Comparison of ENCODE assay signal across 11 mouse cellular contexts in the genomic region with DNA sequence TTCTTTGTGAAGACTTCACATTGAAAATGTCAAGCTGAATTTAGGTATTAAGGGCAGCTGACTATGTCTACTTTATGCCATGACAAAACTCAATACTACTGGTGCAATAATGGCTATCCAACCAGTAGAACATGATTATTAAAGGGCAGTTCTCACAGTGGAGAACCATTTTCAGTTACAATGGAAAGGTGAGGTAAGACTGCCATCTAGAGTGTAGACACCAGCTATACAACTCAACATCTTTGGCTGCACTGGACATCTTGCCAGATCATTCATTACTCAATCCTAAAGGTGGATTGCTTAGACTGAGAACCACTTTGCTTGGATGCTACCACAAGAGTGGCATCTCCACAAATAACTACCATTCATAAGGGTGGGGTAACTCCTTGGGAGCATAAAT. TPM values are rescaled to one million over a fixed set of nuclear protein-coding genes. Genes with fewer than 3 reads are reported as not detected.
DNase-seq lines count a peak whose midpoint lies in the region; ATAC-seq and TF ChIP-seq lines count a peak whose summit lies in the region.
"Had no signal": no experiment of that assay in that cellular context is flagged by ENCODE, and none has a peak within 500 bp of the region (broad histone marks: within the 10 kb centered on the region; RNA-seq: fewer than 3 reads in every experiment).

No protein-coding gene starts in this region.

- CTCF ChIA-PET in Patski (lab: Charles Lee), result interaction anchor here (0.6 to 1.8 kb wide), 7 partner anchors 78 to 199 kb away, joined by 3 to 18 read pairs (median 4); no protein-coding TSS in a partner anchor

- H3K27me3 ChIP-seq in Patski, result peaks cover 5% of the 10 kb centered on the region
- peaks cover 67% of the 10 kb centered on the region for H3K27me3 ChIP-seq in forebrain, embryonic 10.5 days (ENCODE audit: poor library complexity, severe bottlenecking)

- POLR2A ChIA-PET in Patski (lab: Charles Lee), result no interaction called here

- H3K4me3 ChIP-seq in layer of hippocampus, adult 2 months, result no peak overlapping the region
- H3K4me3 ChIP-seq in forebrain, embryonic 10.5 days, result no peak overlapping the region
- H3K4me3 ChIP-seq: liver, embryonic 13.5 days had no signal

- no peaks in the 10 kb centered on the region for H3K4me1 ChIP-seq in forebrain, embryonic 10.5 days
- H3K4me1 ChIP-seq: liver, embryonic 13.5 days had no signal

- H3K9me3 ChIP-seq in forebrain, embryonic 10.5 days, result no peaks in the 10 kb centered on the region
- H3K9me3 ChIP-seq: G1E; liver, embryonic 13.5 days had no signal

- H3K27ac ChIP-seq in layer of hippocampus, adult 2 months, result no peak overlapping the region
- no peak overlapping the region for H3K27ac ChIP-seq in forebrain, embryonic 10.5 days
- H3K27ac ChIP-seq: liver, embryonic 13.5 days had no signal

- in situ Hi-C loops in Patski (cut with MboI; ENCODE audit: low pct_unique_long_range_greater_than_20kb), result loop anchor here (5.0 to 25.0 kb wide), 3 partner anchors 117 to 432 kb away; no protein-coding TSS in a partner anchor

- DNase-seq in frontal cortex, postnatal 25 days (ENCODE audit: low spot score in 2 of 2), result no peak
- DNase-seq in layer of hippocampus, adult 2 months (ENCODE audit: low spot score in 2 of 2), result no peak
- no peak for DNase-seq in layer of hippocampus, adult 8-10 months (ENCODE audit: low spot score in 2 of 2)
- no peak for DNase-seq in Patski (ENCODE audit: low read depth, low spot score)
- DNase-seq in lung, postnatal 25 days (ENCODE audit: low spot score), result peak; percentile 34
- no peak for DNase-seq in forebrain, embryonic 10.5 days (ENCODE audit: extremely low spot score, low spot score)
- DNase-seq: liver, embryonic 13.5 days had no signal

- no peaks in the 10 kb centered on the region for H3K36me3 ChIP-seq in forebrain, embryonic 10.5 days (replicated peaks)
- H3K36me3 ChIP-seq: G1E; liver, embryonic 13.5 days had no signal

- ATAC-seq in frontal cortex, adult (ENCODE audit: low TSS enrichment), result 0 out of 2 replicates have a peak, but pooled peaks have one; percentile 62
- no peak for ATAC-seq in Patski
- no peak for ATAC-seq in monocyte, adult 5-6 weeks (replicated peaks; ENCODE audit: insufficient number of reproducible peaks, low FRiP score, low TSS enrichment, poor library complexity, severe bottlenecking)
- ATAC-seq: inflammation-experienced regulatory T-cells, adult 6 months had no signal

- TF ChIP-seq CTCF in layer of hippocampus, adult 2 months (conservative IDR thresholded peaks at IDR 0.05), result peak; percentile 79
- peak; percentile 64 for TF ChIP-seq CTCF in Patski (IDR thresholded peaks at IDR 0.05)

RNA-seq across cellular contexts. Expression of gene Gpr143, which starts 37.3 kb away (rescaled TPM):
- total RNA-seq in layer of hippocampus, adult 2 months (2021), result under 1 TPM in 1 of 2 experiments, not detected in 1; 0.54 TPM
- total RNA-seq in layer of hippocampus, adult 8-10 months (2022), result under 1 TPM in 3 of 4 experiments, not detected in 1; 0.27 to 0.72 (median 0.39) TPM
- polyA plus RNA-seq in Patski (2021), result not detected
- total RNA-seq in monocyte, adult 5-6 weeks (2017), result not detected in 3 replicates
- polyA plus RNA-seq in forebrain, embryonic 10.5 days (2016; fragmentation: Nextera tagmentation; extraction: Ambion mirVana), result 0.37 and 0.53 TPM in 2 replicates
- total RNA-seq: G1E had no signal
- polyA plus RNA-seq: G1E; inflammation-experienced regulatory T-cells, adult 6 months; liver, embryonic 13.5 days had no signal

RNA-seq across cellular contexts. Expression of gene Shroom2, which starts 49.7 kb away (rescaled TPM):
- 10 to 100 TPM; 87.6 to 92.2 TPM for total RNA-seq in layer of hippocampus, adult 2 months (2021)
- 10 to 100 TPM; 75.8 to 93.8 (median 82.7) TPM for total RNA-seq in layer of hippocampus, adult 8-10 months (2022)
- 18.7 TPM for polyA plus RNA-seq in Patski (2021)
- not detected in 3 replicates for total RNA-seq in monocyte, adult 5-6 weeks (2017)
- 6.5 and 6.7 TPM in 2 replicates for polyA plus RNA-seq in forebrain, embryonic 10.5 days (2016; fragmentation: Nextera tagmentation; extraction: Ambion mirVana)
- polyA plus RNA-seq: G1E; inflammation-experienced regulatory T-cells, adult 6 months had no signal

Comparison
In these comparisons a context has a peak if more than half of its experiments do, and no peak if none do; other contexts are left out.
1. RNA of gene Shroom2, which starts 49.7 kb away (total RNA-seq): 87.6 to 92.2 TPM in layer of hippocampus, adult 2 months and 75.8 to 93.8 TPM in layer of hippocampus, adult 8-10 months; not detected in monocyte, adult 5-6 weeks; every median in the first group is over 10 times any median in the second.